Mouse (Mus musculus): ENCODE measurements around the gene Alkbh3. TPM values are rescaled to one million over a fixed set of nuclear protein-coding genes. Genes with fewer than 3 reads are reported as not detected.

The Alkbh3 gene
- total and polyA plus RNA-seq, 3 experiments, result 25.4 to 62.0 (median 29.0) TPM

DNA sequence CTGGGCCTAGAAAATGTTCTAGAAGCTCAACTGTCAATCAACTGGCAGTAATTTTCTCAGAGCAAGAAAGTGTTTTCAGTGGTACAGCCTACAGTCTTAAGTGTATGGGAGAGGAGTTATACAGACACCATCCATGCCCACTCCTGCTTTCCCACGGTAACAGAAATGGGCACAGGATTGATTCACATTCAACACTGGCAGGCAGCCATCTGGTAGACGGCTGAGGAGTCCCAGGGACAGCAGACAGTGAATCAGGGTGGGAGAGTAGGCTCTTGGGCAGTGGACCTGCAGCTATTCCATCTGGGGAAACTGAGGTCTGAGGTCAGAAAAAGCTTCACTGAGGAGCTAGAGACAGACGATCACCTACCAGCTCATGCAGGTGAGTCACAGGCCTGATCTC is 39.0 kb downstream of the Alkbh3 start:
- no peaks in the 10 kb centered on the region for H3K36me3 ChIP-seq (replicated peaks)
- TF ChIP-seq TAL1 (conservative IDR thresholded peaks at IDR 0.05; ENCODE audit: low read depth, low read length) (no peak), POLR2AphosphoS5 (IDR thresholded peaks at IDR 0.05; ENCODE audit: insufficient replicate concordance, low read depth, low read length) (no peak), CTCF (IDR thresholded peaks at IDR 0.05; ENCODE audit: low read depth, low read length) (no peak), GATA2 (IDR thresholded peaks at IDR 0.05; ENCODE audit: borderline replicate concordance, low read depth, low read length) (no peak), GATA1 (IDR thresholded peaks at IDR 0.05; ENCODE audit: borderline replicate concordance, low read length) (no peak)
- no peaks in the 10 kb centered on the region for H3K4me1 ChIP-seq (ENCODE audit: insufficient read depth, low read depth, low read length)
- H3K27me3 ChIP-seq (ENCODE audit: insufficient read depth, low read length), result peaks cover 11% of the 10 kb centered on the region
- no peaks in the 10 kb centered on the region for H3K9me3 ChIP-seq (replicated peaks)
- DNase-seq (ENCODE audit: low spot score) (no peak), ATAC-seq (ENCODE audit: extremely low read depth, insufficient number of reproducible peaks, low FRiP score, poor library complexity, severe bottlenecking) (no peak)
- no peak overlapping the region for H3K4me3 ChIP-seq (ENCODE audit: low read depth, low read length)

DNA sequence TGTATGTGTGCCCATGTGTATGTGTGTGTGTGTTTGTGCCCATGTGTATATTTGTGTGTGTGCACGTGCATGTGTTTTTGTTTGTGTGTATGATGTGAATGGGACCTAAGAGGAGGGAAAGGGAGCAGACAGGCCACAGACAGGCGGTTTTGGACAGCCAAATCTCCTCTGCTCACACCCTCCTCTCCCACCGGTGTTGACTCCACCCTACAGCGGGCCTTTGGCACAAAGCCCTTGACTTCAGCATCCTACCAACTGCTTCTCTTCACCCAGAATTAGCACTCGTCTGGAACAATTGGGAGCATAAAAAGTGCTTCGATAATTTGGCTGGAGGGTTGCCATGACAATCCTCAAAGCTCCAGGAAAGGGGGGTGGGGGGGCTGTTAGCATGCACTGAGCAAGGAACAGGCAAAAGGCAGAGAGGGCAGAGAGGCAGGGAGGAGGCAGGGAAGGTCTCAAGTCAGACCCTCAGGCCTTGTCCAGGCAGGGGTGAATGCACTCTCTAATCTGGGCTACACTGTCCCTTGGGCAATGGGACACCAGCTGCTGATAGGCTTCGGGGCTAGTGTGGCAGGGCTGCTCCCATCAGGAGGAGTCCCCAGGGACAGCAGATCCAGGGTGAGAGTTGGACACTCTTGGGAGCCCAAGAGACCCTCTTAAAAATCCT is 46.0 kb downstream of the Alkbh3 start:
- no peak for TF ChIP-seq CTCF (IDR thresholded peaks at IDR 0.05; ENCODE audit: low read depth, low read length)
- TF ChIP-seq GATA2 (IDR thresholded peaks at IDR 0.05; ENCODE audit: borderline replicate concordance, low read depth, low read length), result no peak
- no peak for TF ChIP-seq TAL1 (conservative IDR thresholded peaks at IDR 0.05; ENCODE audit: low read depth, low read length)
- TF ChIP-seq POLR2AphosphoS5 (IDR thresholded peaks at IDR 0.05; ENCODE audit: insufficient replicate concordance, low read depth, low read length), result no peak
- no peak for TF ChIP-seq GATA1 (IDR thresholded peaks at IDR 0.05; ENCODE audit: borderline replicate concordance, low read length)
- peaks cover 6% of the 10 kb centered on the region; the same call in 1 of the 2 replicates for H3K27me3 ChIP-seq (ENCODE audit: insufficient read depth, low read length)
- ATAC-seq (ENCODE audit: extremely low read depth, insufficient number of reproducible peaks, low FRiP score, poor library complexity, severe bottlenecking), result no peak
- H3K4me3 ChIP-seq (ENCODE audit: low read depth, low read length), result no peak overlapping the region
- no peak for DNase-seq (ENCODE audit: low spot score)
- no peaks in the 10 kb centered on the region for H3K4me1 ChIP-seq (ENCODE audit: insufficient read depth, low read depth, low read length)
- no peaks in the 10 kb centered on the region for H3K9me3 ChIP-seq (replicated peaks)
- no peaks in the 10 kb centered on the region for H3K36me3 ChIP-seq (replicated peaks)

DNA sequence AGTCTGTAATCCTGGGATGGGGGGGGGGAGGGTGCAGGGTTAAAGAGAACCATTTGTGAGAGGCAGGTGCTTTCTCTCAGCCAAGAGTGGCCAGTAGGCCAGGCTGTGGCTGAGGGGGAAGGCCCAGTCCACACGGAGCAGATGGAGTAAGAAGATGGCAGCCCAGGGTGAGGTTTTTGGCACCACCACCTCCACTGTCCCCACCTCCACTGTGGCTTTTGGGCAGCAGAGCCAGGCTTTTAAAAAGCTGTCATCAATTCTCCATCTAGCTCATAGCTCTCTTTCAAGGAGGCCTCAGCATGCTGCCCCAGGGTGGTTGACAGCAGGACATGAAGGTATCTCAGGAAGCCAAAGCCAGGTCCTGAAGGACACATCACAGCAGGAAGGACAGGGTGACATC is 46.8 kb downstream of the Alkbh3 start:
- ATAC-seq (ENCODE audit: extremely low read depth, insufficient number of reproducible peaks, low FRiP score, poor library complexity, severe bottlenecking), result no peak
- H3K4me1 ChIP-seq (ENCODE audit: insufficient read depth, low read depth, low read length), result no peaks in the 10 kb centered on the region
- H3K36me3 ChIP-seq (replicated peaks), result no peaks in the 10 kb centered on the region
- H3K9me3 ChIP-seq (replicated peaks), result no peaks in the 10 kb centered on the region
- no peak for DNase-seq (ENCODE audit: low spot score)
- H3K4me3 ChIP-seq (ENCODE audit: low read depth, low read length), result no peak overlapping the region
- peaks cover 6% of the 10 kb centered on the region; the same call in 1 of the 2 replicates for H3K27me3 ChIP-seq (ENCODE audit: insufficient read depth, low read length)
- no peak for TF ChIP-seq GATA2 (IDR thresholded peaks at IDR 0.05; ENCODE audit: borderline replicate concordance, low read depth, low read length)
- no peak for TF ChIP-seq GATA1 (IDR thresholded peaks at IDR 0.05; ENCODE audit: borderline replicate concordance, low read length)
- no peak for TF ChIP-seq POLR2AphosphoS5 (IDR thresholded peaks at IDR 0.05; ENCODE audit: insufficient replicate concordance, low read depth, low read length)
- TF ChIP-seq CTCF (IDR thresholded peaks at IDR 0.05; ENCODE audit: low read depth, low read length), result no peak
- no peak for TF ChIP-seq TAL1 (conservative IDR thresholded peaks at IDR 0.05; ENCODE audit: low read depth, low read length)

DNA sequence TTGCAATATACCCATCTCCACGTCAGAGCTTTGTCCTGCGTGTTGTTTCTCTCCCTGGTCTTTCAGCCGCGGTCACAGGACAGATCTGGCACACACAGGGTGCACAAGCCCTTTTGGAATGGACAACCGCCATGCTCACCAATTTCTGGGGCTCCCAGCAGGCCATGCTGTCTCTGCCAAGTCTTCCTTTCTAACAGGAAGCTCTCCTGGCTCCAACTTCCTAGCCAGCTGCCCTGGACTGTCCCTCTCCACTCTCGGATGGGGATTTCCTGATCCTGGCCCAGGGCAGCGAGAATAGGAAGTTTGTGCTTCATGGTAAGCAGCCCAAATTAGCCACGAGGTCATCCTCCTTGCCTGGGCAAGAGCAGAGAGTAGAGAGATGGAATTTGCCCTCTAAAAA is 48.9 kb downstream of the Alkbh3 start:
- Histone ChIP-seq H3K4me1 (ENCODE audit: insufficient read depth, low read depth, low read length) (no peaks in the 10 kb centered on the region), H3K4me3 (ENCODE audit: low read depth, low read length) (no peak overlapping the region), H3K9me3 (replicated peaks) (peaks cover 3% of the 10 kb centered on the region), H3K27me3 (ENCODE audit: insufficient read depth, low read length) (peaks cover 6% of the 10 kb centered on the region; the same call in 1 of the 2 replicates), H3K36me3 (replicated peaks) (no peaks in the 10 kb centered on the region)
- ATAC-seq (ENCODE audit: extremely low read depth, insufficient number of reproducible peaks, low FRiP score, poor library complexity, severe bottlenecking) (no peak), DNase-seq (ENCODE audit: low spot score) (no peak)
- TF ChIP-seq GATA2 (IDR thresholded peaks at IDR 0.05; ENCODE audit: borderline replicate concordance, low read depth, low read length) (no peak), TAL1 (conservative IDR thresholded peaks at IDR 0.05; ENCODE audit: low read depth, low read length) (no peak), CTCF (IDR thresholded peaks at IDR 0.05; ENCODE audit: low read depth, low read length) (no peak), GATA1 (IDR thresholded peaks at IDR 0.05; ENCODE audit: borderline replicate concordance, low read length) (no peak), POLR2AphosphoS5 (IDR thresholded peaks at IDR 0.05; ENCODE audit: insufficient replicate concordance, low read depth, low read length) (no peak)

DNA sequence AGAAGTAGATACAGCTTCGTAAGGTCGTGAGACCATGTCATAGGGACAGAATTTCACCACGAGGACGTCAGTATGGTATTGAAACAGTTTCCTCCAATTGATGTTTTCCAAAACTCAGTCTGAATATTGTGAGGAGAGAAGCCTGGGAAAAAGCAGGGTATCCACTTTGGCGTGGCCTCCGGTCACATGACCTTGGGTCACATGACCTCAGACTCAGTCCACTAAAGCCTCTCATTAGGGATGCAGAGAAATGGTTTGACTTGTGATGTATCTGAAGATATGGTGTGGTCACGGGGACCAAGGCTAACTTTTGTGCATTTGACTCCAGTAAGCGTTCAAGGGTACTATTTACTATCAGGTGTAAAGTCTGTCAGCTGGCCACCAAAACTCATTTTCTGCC is 51.3 kb downstream of the Alkbh3 start:
- Histone ChIP-seq H3K36me3 (replicated peaks) (no peaks in the 10 kb centered on the region), H3K27me3 (ENCODE audit: insufficient read depth, low read length) (peaks cover 2% of the 10 kb centered on the region; the same call in 1 of the 2 replicates), H3K4me3 (ENCODE audit: low read depth, low read length) (no peak overlapping the region), H3K4me1 (ENCODE audit: insufficient read depth, low read depth, low read length) (no peaks in the 10 kb centered on the region), H3K9me3 (replicated peaks) (peaks cover 13% of the 10 kb centered on the region)
- no peak for TF ChIP-seq TAL1 (conservative IDR thresholded peaks at IDR 0.05; ENCODE audit: low read depth, low read length)
- TF ChIP-seq GATA2 (IDR thresholded peaks at IDR 0.05; ENCODE audit: borderline replicate concordance, low read depth, low read length), result no peak
- TF ChIP-seq CTCF (IDR thresholded peaks at IDR 0.05; ENCODE audit: low read depth, low read length), result no peak
- no peak for TF ChIP-seq GATA1 (IDR thresholded peaks at IDR 0.05; ENCODE audit: borderline replicate concordance, low read length)
- TF ChIP-seq POLR2AphosphoS5 (IDR thresholded peaks at IDR 0.05; ENCODE audit: insufficient replicate concordance, low read depth, low read length), result no peak
- ATAC-seq (ENCODE audit: extremely low read depth, insufficient number of reproducible peaks, low FRiP score, poor library complexity, severe bottlenecking) (no peak), DNase-seq (ENCODE audit: low spot score) (no peak)

DNA sequence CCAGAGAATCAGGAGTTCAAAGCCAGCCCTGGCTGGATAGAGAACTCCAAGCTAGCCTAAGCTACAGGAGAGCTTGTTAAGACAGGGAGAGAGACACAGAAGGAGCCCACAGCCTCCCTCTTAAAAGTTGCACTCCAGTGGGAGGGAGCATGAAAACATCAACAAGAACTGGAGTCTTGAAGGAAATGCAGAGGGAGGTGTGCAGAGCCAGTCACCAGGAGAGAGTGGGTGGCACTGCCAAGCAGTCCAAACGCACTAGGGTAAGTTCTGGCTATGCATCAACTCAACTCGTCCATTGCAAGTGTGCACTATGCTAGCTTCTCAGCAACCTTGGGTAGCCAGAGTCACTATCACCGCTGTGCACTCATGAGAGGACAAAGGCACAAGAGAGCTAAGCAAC is 52.4 kb downstream of the Alkbh3 start:
- ATAC-seq (ENCODE audit: extremely low read depth, insufficient number of reproducible peaks, low FRiP score, poor library complexity, severe bottlenecking) (no peak), DNase-seq (ENCODE audit: low spot score) (no peak)
- no peak for TF ChIP-seq CTCF (IDR thresholded peaks at IDR 0.05; ENCODE audit: low read depth, low read length)
- Histone ChIP-seq H3K9me3 (replicated peaks) (peaks cover 13% of the 10 kb centered on the region), H3K27me3 (ENCODE audit: insufficient read depth, low read length) (peaks cover 2% of the 10 kb centered on the region; the same call in 1 of the 2 replicates), H3K4me3 (ENCODE audit: low read depth, low read length) (no peak overlapping the region), H3K36me3 (replicated peaks) (no peaks in the 10 kb centered on the region), H3K4me1 (ENCODE audit: insufficient read depth, low read depth, low read length) (no peaks in the 10 kb centered on the region)

Measured in G1E (cell line).